Mouse (Mus musculus) heart, embryonic 12.5 days (tissue): Measurements from ENCODE around the gene Mylk4. TPM values are rescaled to one million over a fixed set of nuclear protein-coding genes. Genes with fewer than 3 reads are reported as not detected.

ENCODE experiments used
- ATAC-seq: fragments of 200-750 bp; cut with Nextera tagmentation; 2 replicates; pipeline ENCODE4 v1.8.0; 2017; ENCODE audit warnings: moderate TSS enrichment, moderate library complexity; ENCODE audit not compliant: insufficient number of reproducible peaks, low FRiP score
- H3K27ac ChIP-seq: fragments of 300-500 bp; sonication (generic); 2 replicates; pipeline ENCODE4 v1.5.1; 2016; ENCODE audit warnings: mild to moderate bottlenecking, moderate library complexity; ENCODE audit not compliant: poor library complexity, severe bottlenecking
- H3K27me3 ChIP-seq: fragments of 300-500 bp; sonication (generic); replicated peaks from 2 replicates; pipeline ENCODE4 v1.6.1; 2016; ENCODE audit warnings: mild to moderate bottlenecking, moderate library complexity
- H3K36me3 ChIP-seq: fragments of 300-500 bp; sonication (generic); 2 replicates; pipeline ENCODE4 v1.6.1; 2016; ENCODE audit warnings: mild to moderate bottlenecking, moderate library complexity
- H3K4me1 ChIP-seq: fragments of 300-500 bp; sonication (generic); replicated peaks from 2 replicates; pipeline ENCODE4 v1.6.1; 2016; ENCODE audit warnings: mild to moderate bottlenecking
- H3K4me2 ChIP-seq: fragments of 300-500 bp; sonication (generic); 2 replicates; pipeline ENCODE4 v1.6.1; 2016; ENCODE audit warnings: mild to moderate bottlenecking, moderate library complexity
- H3K4me3 ChIP-seq: fragments of 300-500 bp; sonication (generic); 2 replicates; pipeline ENCODE4 v1.5.1; 2016; ENCODE audit warnings: mild to moderate bottlenecking
- H3K9ac ChIP-seq: fragments of 300-500 bp; sonication (generic); 2 replicates; pipeline ENCODE4 v1.6.1; 2016; ENCODE audit warnings: mild to moderate bottlenecking, moderate library complexity
- H3K9me3 ChIP-seq: fragments of 300-500 bp; sonication (generic); replicated peaks from 2 replicates; pipeline ENCODE4 v1.6.1; 2016; ENCODE audit warnings: mild to moderate bottlenecking, moderate library complexity
- WGBS: fragments of 180-500 bp; shearing (Covaris S2); methylation state at CpG from one replicate; pipeline ENCODE4 v1.1.7; 2016; 5-methylcytosine and 5-hydroxymethylcytosine counted together
- polyA plus RNA-seq: library from polyadenylated mRNA; unstranded; fragments of >200 nt; fragmentation: Nextera tagmentation; extraction: Ambion mirVana; gene quantifications from 2 replicates; pipeline ENCODE4 v1.2.1, GENCODE M21; 2016

The Mylk4 gene
- polyA plus RNA-seq, 1 experiment from 2014 or later: 0.28 TPM

DNA sequence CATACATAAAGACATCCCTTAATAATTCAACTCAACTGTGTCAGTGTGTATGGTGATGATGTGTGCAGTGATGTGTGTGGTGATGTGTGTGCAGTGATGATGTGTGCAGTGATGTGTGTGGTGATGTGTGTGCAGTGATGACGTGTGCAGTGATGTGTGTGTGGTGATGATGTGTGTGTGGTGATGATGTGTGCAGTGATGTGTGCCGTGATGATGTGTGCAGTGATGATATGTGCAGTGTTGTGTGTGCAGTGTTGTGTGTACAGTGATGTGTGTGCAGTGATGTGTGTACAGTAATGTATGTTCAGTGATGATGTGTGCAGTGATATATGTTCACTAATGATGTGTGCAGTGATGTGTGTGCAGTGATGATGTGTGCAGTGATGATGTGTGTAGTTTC lies 75.9 kb downstream of the Mylk4 start:
- no peak overlapping the region for H3K9ac ChIP-seq
- no peak overlapping the region for H3K27ac ChIP-seq
- 64% methylated on average over 2 of the region's 2 CpGs for WGBS
- H3K4me2 ChIP-seq: no peak overlapping the region
- peak; percentile 30; the same call in 1 of the 2 replicates for ATAC-seq
- H3K4me3 ChIP-seq: no peak overlapping the region
- H3K36me3 ChIP-seq: no peaks in the 10 kb centered on the region
- peaks cover 28% of the 10 kb centered on the region for H3K4me1 ChIP-seq
- H3K9me3 ChIP-seq: no peaks in the 10 kb centered on the region
- H3K27me3 ChIP-seq: no peaks in the 10 kb centered on the region

- 29% methylated on average over 10 of the region's 10 CpGs for WGBS
- peak; percentile 89 for ATAC-seq
- H3K27ac ChIP-seq: peak overlapping the region; percentile 81
Measured at GRCm38 (mm10) chr13:32706651-32707288, 77.0 kb downstream of the Mylk4 start.

DNA sequence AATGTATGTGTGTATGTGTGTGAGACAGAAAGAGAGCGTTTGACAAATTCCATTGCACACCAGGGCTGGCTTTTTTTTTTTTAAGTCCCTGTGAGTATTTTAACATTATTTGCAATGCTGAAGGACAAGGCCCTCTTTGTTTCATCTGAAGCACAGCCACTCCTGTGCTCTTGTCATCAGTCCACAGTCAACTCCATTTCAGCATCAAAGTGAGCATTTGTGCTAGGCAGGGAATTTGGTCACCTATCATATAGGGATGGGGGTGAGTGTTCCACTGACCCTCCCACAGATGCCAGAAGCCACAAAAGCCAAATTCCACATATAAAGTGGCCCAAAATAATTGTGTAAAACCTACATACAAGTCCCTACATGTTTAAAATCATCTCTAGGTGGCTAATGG lies 78.4 kb downstream of the Mylk4 start:
- 37% methylated on average over 1 of the region's 1 CpGs for WGBS
- no peak for ATAC-seq
- Histone ChIP-seq H3K9me3 (no peaks in the 10 kb centered on the region), H3K4me3 (no peak overlapping the region), H3K27ac (peak overlapping the region; percentile 20; the same call in 1 of the 2 replicates), H3K9ac (no peak overlapping the region), H3K4me2 (no peak overlapping the region), H3K27me3 (no peaks in the 10 kb centered on the region), H3K36me3 (no peaks in the 10 kb centered on the region), H3K4me1 (peaks cover 28% of the 10 kb centered on the region)

More at GRCm38 (mm10) chr13:32706651-32707288, 77.0 kb downstream of the Mylk4 start:
- H3K4me2 ChIP-seq: no peak overlapping the region
- H3K4me3 ChIP-seq: no peak overlapping the region
- H3K9me3 ChIP-seq: no peaks in the 10 kb centered on the region
- H3K36me3 ChIP-seq: no peaks in the 10 kb centered on the region
- peaks cover 28% of the 10 kb centered on the region for H3K4me1 ChIP-seq
- H3K9ac ChIP-seq: no peak overlapping the region
- H3K27me3 ChIP-seq: no peaks in the 10 kb centered on the region

GRCm38 (mm10) chr13:32704911-32705310 lies 78.8 kb downstream of the Mylk4 start:
- Histone ChIP-seq H3K4me3 (no peak overlapping the region), H3K27me3 (no peaks in the 10 kb centered on the region), H3K9ac (no peak overlapping the region), H3K27ac (peak overlapping the region; percentile 20; the same call in 1 of the 2 replicates), H3K36me3 (no peaks in the 10 kb centered on the region), H3K4me2 (no peak overlapping the region), H3K4me1 (peaks cover 28% of the 10 kb centered on the region), H3K9me3 (no peaks in the 10 kb centered on the region)
- WGBS: 64% methylated on average over 2 of the region's 2 CpGs
- ATAC-seq: no peak

DNA sequence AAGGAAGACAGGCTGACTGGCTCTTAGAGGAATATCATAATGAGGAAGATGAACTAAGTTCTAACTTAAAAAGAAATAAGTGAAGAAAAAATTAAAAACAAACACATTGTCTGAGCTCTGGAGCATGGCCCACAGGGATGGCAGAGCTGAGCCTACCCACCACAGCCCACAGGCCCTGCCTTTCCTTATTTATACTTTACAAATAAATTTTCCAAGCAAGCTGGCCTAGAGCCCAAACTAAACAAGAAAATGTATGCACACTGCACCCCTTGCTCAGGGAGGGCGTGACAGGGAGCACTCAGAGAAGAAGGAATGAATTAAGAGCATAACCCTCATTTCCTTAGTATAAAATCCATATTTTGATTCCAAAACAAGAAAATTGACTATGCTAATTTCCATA lies 82.2 kb downstream of the Mylk4 start:
- Histone ChIP-seq H3K9ac (no peak overlapping the region), H3K4me3 (no peak overlapping the region), H3K27ac (no peak overlapping the region), H3K36me3 (no peaks in the 10 kb centered on the region), H3K4me2 (no peak overlapping the region), H3K4me1 (peaks cover 8% of the 10 kb centered on the region), H3K27me3 (no peaks in the 10 kb centered on the region), H3K9me3 (no peaks in the 10 kb centered on the region)
- no peak for ATAC-seq
- 90% methylated on average over 1 of the region's 1 CpGs for WGBS

DNA sequence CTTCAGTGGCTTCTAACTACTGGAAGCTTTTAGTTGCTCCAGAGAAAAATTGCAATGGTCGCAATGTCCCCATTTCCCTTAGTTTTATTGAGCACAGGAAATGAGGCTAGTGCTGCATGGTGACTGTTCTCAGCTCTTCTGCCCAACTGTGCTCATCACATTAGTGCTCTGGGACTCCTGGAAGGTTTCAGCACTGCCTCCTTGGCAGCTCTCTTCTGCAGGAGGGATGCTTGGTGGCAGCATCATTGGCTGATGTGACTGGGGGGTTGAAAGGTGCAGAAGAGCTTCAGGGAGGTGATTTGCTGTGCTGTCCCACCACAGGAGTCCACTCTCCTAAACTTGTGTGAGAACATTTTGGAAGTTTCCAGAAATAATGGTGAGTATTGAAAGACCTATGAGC lies 84.4 kb downstream of the Mylk4 start:
- Histone ChIP-seq H3K4me3 (no peak overlapping the region), H3K27ac (no peak overlapping the region), H3K9me3 (no peaks in the 10 kb centered on the region), H3K4me2 (no peak overlapping the region), H3K36me3 (no peaks in the 10 kb centered on the region), H3K27me3 (no peaks in the 10 kb centered on the region), H3K9ac (no peak overlapping the region), H3K4me1 (no peaks in the 10 kb centered on the region)
- 84% methylated on average over 1 of the region's 1 CpGs for WGBS
- no peak for ATAC-seq

- no peak for ATAC-seq
- no peak overlapping the region for H3K4me3 ChIP-seq
- H3K27ac ChIP-seq: no peak overlapping the region
- no peaks in the 10 kb centered on the region for H3K27me3 ChIP-seq
- H3K36me3 ChIP-seq: no peaks in the 10 kb centered on the region
- H3K9ac ChIP-seq: no peak overlapping the region
- no peaks in the 10 kb centered on the region for H3K9me3 ChIP-seq
- H3K4me1 ChIP-seq: no peaks in the 10 kb centered on the region
- WGBS: 86% methylated on average over 3 of the region's 3 CpGs
- no peak overlapping the region for H3K4me2 ChIP-seq
Measured at GRCm38 (mm10) chr13:32698956-32699355, 84.8 kb downstream of the Mylk4 start.

DNA sequence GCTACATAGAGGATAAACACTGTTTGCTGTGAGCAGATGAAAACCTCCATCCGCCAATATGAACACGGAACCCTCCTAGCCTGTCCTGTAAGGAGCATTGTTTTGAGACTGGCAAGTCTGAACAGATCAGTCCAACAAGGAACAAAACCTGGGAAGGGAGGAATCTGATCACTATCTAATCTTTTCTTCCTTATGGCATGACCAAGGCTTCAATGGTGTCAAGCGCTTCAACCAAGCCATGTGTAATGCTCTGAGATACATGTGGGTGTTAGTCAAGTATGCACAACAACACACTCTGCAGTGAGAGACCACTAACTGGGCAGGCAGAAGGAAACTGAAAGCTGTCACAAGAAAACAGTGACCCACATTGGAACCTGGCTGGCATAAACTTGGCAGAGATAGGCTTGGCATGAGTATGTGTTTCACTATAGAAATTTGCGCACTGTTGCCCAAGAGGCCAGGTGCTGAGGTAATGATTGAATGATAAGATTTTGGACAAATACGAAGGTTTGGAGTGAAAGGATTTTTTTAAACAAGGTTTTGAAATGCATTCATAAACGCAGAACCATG lies 89.8 kb downstream of the Mylk4 start:
- H3K9me3 ChIP-seq: no peaks in the 10 kb centered on the region
- no peak overlapping the region for H3K4me2 ChIP-seq
- H3K4me3 ChIP-seq: no peak overlapping the region
- no peaks in the 10 kb centered on the region for H3K4me1 ChIP-seq
- no peak overlapping the region for H3K27ac ChIP-seq
- no peaks in the 10 kb centered on the region for H3K36me3 ChIP-seq
- H3K27me3 ChIP-seq: no peaks in the 10 kb centered on the region
- ATAC-seq: no peak
- H3K9ac ChIP-seq: no peak overlapping the region
- WGBS: 85% methylated on average over 6 of the region's 6 CpGs

DNA sequence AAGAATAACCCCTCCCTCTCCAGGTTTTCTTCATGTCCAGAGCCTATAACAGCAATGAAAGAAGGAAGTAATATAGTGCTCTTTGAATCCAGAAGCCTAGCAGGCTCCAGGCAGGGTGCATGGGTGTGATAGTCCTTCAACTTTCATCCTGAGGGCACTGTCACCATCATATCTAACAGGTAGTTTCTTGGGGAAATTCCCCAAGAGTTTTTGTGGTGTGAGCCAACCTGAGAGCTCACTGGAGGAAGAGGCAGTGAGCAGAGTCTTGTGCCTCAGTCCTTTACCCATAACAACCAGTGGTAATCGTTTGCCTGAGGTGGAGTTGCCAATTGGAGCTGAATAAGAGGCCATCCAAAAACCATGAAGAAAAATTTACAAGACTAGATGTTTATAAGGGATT lies 91.2 kb downstream of the Mylk4 start:
- no peak overlapping the region for H3K4me3 ChIP-seq
- H3K9ac ChIP-seq: no peak overlapping the region
- H3K9me3 ChIP-seq: no peaks in the 10 kb centered on the region
- WGBS: 57% methylated on average over 1 of the region's 1 CpGs
- no peak overlapping the region for H3K4me2 ChIP-seq
- no peaks in the 10 kb centered on the region for H3K4me1 ChIP-seq
- H3K27me3 ChIP-seq: no peaks in the 10 kb centered on the region
- H3K27ac ChIP-seq: no peak overlapping the region
- no peak for ATAC-seq
- H3K36me3 ChIP-seq: no peaks in the 10 kb centered on the region

- Histone ChIP-seq H3K9me3 (no peaks in the 10 kb centered on the region), H3K9ac (no peak overlapping the region), H3K4me3 (no peak overlapping the region), H3K36me3 (no peaks in the 10 kb centered on the region), H3K4me2 (no peak overlapping the region), H3K27ac (no peak overlapping the region), H3K27me3 (no peaks in the 10 kb centered on the region), H3K4me1 (no peaks in the 10 kb centered on the region)
- no peak for ATAC-seq
- WGBS: 83% methylated on average over 3 of the region's 3 CpGs
Measured at GRCm38 (mm10) chr13:32690279-32690678, 93.5 kb downstream of the Mylk4 start.

DNA sequence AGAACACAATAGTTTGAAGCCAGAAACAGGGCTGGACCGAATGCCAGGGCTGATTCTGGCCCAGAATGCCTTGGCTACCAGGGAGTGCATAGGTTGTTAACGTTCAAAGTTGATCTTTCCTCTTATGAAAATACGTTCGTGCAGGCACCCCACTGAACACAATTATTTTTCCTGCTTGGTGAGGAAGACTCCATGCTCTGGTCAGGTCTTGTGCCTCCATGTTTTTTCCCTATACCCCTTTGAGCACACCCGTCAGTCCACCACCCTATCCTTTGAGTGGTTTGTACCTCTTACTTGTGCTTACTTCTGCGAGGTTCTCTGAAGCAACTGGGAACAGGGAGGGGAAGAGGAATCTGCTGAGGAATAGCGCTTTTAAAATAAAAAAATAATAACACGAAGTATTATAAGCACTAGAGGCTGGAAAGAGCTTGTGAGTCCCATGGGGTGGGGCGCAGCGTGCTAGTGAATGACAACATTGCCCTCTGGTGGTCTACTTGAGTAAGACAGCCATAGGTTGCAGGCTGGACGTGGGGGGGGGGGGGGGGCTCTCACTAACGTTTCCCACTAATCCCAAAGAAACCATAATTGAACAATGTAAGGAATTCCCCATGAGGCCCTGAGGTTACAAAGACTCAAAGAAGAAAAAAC lies 102.8 kb downstream of the Mylk4 start:
- H3K27ac ChIP-seq: no peak overlapping the region
- peak overlapping the region; percentile 36 for H3K4me2 ChIP-seq

More for the DNA sequence above, 102.8 kb downstream of the Mylk4 start:
- ATAC-seq: no peak
- H3K27me3 ChIP-seq: peaks cover 8% of the 10 kb centered on the region
- no peak overlapping the region for H3K4me3 ChIP-seq
- no peak overlapping the region for H3K9ac ChIP-seq
- H3K4me1 ChIP-seq: 0 out of 2 replicates have a peak, but pooled peaks cover 6% of the 10 kb centered on the region
- H3K9me3 ChIP-seq: no peaks in the 10 kb centered on the region
- H3K36me3 ChIP-seq: no peaks in the 10 kb centered on the region
- WGBS: 32% methylated on average over 12 of the region's 12 CpGs
